Mouse (Mus musculus) adrenal gland (tissue): ENCODE measurements at regions not wholly inside any gene's neighbourhood (a gene's known extent, or its start where the extent isn't known, plus 50 kb on each side); places are given as distances from the start of the nearest gene placed in this dataset.

ENCODE experiments used
- intact Hi-C: fragments of 180-260 bp; cut with DNase I; formaldehyde crosslinking; loops from one replicate; pipeline ENCODE4 v1.15.1; 2025

DNA sequence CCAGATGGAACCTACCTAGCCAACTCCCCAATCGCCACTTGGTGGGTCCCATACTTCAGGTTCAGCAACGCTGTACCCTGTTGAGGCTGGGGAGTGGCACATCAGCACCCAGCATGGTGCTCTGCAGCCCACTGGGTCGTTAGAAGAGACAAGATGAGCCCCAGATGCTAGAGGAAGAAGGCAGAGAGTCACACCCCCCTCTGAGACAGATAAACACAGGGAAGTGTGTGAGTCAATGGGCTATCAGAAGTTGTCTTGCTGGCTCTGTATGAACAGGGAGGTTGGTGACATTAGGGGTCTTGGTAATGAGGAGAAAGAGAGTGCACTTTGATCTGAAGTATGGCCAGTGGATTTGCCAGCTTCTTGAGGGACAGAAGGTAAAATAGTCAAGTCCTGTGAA is 101.7 kb upstream of the Mki67 start:
- intact Hi-C loops = no loop called here

DNA sequence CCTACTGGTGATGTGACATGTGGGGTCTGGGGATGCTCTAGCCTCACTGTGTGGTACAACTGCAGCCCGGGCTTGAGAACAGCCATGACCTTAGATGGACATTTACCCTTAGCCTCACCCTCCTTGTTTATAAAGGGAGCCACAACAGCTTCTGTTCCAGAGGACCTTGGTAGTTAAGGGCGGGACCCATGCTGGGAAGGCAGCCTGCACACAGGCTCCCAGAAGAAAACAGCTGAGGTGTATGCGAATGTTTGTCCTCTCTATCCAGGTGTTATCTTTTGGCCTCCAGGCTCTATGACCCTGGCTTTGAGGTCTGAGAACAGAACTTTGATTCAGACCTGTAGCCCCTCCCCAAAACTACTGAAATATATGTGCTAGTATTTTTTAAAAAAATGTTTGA is 102.1 kb upstream of the Mki67 start:
- intact Hi-C loops = no loop called here

DNA sequence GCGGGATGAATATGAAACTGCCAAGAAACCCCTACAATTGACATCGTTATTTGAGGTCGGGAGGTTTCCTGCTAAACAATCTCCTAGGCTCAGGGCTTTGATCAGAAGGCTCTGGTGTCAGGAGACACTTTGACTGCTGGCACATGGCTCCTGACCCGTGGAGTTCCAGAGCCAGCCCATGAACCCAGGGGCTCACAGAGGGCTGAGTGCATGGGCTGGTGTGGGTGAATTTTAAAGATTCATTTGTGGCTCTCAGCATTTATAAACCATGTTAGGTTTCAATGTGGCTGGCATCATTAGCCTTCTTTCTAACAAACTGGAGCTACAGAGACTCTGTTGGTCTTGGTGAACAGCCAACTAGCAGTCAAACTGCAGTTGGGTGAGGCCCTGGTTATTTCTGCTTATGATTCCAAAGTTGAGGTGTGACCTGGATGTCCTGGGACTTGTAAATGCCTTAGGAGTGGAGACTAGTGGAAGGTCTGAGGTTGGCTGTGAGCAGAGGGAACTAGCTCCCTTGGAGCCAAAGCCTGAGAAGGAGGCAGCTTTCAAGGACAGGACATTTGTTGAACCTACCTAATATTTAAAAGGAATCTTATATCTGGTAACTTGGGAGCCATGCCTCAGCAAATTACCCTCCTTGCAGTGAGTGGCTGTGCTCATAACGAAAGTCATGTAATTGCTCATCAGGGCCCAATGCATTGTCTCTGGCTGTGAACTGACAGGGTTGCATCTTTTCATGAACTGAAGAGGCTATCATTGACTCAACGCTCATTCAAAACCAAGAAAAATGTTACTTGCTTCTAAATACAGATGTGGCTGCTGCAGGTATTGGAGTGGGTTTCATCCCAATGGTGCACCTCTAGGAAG is 108.0 kb upstream of the Mki67 start:
- intact Hi-C loops = no loop called here

DNA sequence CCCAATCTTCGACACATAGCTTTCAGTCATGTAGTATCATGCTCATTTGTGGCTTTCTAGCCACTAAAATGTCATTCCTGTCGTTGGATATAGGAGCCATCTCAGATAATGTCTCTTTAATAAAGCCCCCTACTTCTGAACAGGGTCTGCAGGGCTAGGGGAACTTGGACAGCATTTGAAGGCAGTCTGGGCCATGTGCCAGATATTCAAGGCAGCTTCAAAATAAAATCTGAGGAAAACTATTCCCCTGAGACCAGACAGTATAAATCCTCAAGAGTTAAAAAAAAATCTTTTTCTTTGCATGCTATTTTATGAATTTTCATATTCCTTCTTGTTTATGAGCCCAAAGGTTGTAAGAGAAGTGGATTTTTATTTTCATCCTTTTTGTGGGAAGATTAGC is 113.1 kb upstream of the Mki67 start:
- intact Hi-C loops = no loop called here

DNA sequence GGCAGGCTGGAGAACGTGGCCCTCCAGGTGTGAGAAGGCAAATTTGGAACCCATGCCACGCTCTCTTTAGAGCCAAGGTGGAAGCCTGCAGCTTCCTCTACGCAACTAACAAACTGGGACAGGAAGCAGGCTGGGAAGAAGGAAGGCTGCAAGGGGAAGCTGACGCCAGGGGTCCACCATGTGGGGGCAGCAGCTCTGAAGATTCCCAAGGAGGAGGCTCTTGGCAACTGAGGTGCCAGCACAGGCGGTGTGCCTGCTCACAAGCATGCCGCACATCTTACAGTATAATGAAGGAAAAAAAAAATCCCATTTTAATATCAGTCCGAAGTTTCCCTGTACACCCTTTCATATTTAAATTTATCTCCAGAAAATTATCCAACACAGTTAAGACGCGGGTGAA is 117.3 kb upstream of the Mki67 start:
- intact Hi-C loops = loop anchor here (10.0 kb wide), 1 partner anchor 221 kb away; no protein-coding TSS in a partner anchor

DNA sequence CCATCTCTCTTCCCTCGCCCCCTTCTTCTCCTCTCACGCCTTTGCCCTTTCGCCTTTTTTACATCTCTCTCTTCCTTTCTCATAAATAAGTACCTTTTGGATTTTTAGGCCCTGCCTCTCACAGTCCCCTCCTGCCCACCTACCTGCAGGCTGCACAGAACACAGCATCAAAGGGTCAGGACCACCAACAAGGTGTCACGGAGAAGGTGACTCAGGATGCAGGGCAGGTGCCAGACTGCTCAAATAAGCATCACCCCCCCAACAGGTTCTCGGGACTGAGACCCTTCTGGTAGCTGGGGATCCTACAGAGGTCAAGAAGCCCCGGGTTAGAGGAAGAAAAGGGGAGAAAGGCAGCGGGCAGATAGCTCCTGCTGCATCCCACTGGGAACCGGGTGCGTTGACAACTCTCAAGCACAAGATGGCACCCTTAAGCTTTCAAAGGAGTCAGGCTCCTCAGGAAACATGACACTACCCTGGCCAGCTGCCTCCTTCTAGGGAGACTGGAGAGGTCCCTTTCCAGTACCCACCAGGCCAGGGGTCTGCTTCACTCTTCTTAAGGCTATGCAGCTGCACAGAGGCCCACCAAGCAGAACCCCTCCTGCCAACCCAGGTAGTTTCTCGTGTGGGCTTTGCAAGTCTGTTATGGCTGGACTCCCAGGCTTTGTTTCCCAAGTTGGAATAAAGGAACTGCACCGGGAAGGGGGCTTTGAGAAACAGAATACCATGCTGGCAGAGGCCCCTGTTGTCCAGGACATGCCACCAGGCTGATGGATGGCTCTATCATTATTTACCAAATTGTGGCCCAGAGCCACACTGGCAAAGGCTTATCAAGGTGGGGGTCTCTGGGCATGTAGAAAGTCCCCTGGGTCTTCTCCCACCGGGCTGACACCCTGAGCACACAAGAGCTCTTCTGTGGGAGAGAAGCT is 120.9 kb upstream of the Mki67 start:
- intact Hi-C loops = loop anchor here (5.0 to 10.0 kb wide), 4 partner anchors 218 to 1485 kb away; no protein-coding TSS in a partner anchor

DNA sequence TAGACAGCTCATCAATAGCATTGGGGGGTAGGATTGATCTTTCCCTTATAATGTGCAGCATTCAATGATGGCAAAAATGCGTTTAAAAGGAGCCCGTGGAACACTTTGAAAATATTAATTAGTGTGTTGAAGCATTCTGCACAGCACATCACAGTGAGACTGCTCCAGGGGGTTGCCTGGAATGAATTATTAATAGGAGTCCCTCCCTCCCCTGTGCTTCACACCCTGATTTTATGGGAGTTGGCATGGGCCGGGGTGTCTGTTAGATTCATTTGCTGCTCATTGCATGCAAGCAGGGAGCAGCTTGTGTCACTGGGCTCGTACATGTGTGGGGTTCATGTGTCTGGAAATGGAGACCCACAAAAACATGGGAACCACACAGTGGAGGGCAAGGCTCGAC is 127.9 kb upstream of the Mki67 start:
- intact Hi-C loops = no loop called here

DNA sequence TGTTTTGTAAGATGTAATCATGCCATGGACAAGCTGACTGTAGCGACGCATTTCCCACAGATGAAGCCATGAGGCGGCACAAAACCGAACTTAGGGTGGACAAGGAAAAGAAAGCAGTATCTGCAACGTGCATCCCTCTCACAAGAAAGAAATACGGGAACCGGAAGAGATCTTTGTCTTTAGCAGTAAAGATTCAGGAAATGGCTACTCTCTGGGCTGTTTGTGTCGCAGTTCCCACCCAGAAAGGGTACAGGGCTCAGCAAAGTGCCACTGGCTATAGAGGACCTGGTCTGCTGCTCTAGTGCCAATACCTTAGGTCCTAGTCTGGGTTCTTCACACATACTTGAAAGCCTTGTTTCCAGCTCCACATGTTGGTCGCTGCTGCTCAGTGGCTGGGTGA is 131.1 kb upstream of the Mki67 start:
- intact Hi-C loops = no loop called here

DNA sequence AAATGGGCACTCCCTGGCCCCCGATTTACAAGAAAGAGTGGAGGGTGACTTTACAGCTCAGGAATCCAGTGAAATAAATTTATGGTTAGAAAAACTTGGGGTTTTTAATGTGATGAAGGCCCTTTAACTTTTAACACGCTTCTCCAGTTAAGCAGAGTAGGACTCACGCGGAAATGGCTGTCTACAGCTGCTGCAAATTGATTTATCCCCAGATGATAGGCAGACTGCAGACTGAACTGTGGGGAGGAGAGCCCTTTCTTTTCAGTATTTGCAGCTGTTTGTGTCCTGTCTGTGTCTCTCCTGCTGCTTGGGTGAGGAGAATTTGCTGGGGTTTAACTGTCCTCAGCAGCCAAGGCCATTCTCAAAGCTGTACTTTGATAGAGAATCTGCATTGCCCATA is 132.0 kb upstream of the Mki67 start:
- intact Hi-C loops = no loop called here

DNA sequence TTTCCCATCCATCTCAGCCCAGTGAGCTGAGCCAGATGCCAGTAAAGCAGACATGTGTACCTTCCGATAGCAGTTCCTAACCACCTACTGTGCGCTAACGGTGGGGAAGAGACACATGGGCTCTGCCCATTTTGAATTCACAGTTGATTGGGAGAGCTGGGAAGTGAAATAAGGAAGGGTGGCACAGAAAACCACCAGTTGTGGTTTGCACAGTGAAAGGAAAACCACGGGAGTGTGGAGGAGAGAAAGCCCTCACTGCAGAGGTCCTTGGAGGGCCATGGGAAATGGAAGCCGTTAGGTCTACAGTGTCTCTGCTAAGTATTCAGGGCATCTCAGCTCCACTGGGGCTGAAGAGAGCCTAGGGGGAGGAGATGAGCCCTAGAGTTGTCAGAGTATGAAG is 132.7 kb upstream of the Mki67 start:
- intact Hi-C loops = no loop called here

DNA sequence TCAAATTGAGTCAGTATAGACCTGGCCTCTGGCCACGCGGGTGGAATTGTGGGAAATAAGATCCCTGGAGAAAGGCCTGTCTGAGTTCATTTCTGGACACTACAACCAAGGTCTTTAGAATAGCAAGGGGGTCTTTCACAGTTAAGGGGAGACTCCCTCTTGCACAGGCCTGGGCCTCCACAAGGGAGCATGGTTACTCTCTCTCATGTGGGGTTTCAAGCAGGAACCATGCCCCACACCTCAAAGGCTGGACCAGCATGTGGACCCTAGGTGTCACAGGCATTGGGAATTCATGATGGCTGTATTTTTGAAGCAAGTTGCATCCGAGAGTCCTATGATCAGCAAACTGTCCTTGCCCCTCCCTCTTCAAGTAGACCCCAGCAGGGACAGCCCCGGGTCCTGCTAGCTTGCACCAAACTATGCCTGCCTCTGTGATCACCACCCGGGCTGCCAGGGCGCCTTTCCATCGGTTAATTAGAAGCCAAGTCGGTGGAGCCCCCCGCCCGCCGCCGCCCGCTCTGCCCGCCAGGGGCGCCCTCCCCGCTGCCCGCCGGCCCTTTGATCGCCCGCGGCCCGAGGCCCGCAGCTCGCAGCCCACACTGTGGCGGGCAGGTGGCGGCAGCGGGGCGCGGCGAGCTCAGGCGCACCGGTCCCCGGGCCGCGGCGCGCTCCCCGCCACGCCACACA is 137.1 kb upstream of the Mki67 start:
- intact Hi-C loops = no loop called here

DNA sequence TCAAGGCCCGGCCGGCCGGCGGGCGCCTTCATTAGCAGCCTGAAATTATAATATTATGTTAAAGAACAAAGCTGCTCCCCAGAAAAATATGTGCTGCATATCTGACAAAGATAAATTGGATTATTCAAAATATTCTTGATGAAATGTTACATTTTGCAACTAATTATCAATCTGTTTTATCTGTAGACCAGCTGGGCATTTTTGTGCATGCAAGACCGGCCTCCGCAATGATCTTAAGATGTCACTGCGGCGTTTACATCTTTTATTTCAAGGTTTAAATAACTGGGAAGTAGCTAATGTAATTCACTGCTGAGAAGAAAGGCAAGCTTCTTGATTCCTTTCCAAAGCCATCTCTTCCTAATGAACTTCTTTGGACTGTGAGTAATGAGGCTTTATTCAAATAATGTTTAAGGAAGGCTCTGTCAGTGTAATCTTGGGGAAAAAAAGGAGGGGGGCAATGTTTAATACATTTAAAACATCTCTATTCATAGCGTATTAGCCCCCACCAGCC is 137.7 kb upstream of the Mki67 start:
- intact Hi-C loops = no loop called here

DNA sequence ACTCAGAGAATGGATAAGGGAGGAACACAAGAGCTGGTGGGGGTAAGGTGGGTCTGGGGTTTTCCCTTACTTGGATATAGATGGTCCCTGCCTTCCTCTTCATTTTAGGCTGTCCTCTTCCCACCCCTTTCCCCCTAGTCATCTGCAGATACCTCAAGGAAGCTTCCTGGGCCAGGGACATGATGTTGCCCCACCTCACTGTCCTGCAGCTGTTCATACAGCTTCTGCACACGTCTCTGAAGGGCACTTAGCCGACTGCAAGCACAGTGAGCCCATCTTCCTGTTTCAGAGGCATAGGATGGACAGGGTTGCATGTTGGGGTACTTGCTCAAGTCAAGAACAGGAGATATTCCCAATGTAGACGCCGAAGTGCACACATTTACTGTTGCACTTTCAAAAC is 144.1 kb upstream of the Mki67 start:
- intact Hi-C loops = no loop called here

DNA sequence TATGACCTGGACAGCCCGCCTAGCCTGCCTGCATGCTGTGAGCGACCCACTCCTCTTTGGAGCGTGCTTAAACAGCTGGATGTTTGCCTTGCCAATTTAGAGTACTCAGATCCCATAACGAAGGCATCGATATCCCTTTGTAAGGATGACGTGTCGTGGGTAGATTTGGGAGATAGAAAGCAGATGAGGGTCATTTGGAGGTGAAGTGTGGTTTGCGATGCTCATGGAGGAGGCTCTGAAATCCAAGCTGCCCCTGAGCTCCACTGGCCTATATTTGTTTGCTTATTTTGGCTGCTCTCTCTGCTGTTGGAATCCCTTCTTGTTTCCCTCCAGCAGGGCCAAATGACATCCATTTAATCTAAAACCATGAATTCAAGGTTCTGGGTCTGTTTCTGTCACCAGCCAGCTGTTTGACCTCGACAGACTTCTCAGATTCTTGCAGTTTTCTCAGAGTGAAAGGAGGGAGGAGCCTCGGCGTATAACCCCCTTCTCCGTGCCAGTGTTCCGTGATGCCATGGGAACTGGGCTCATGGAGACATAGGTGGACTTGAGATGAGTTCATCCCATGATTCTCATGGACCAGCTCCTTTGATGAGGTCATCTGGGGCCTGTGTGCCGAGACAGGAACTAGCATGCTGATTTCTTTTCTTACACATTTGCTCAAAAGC is 144.7 kb upstream of the Mki67 start:
- intact Hi-C loops = no loop called here

DNA sequence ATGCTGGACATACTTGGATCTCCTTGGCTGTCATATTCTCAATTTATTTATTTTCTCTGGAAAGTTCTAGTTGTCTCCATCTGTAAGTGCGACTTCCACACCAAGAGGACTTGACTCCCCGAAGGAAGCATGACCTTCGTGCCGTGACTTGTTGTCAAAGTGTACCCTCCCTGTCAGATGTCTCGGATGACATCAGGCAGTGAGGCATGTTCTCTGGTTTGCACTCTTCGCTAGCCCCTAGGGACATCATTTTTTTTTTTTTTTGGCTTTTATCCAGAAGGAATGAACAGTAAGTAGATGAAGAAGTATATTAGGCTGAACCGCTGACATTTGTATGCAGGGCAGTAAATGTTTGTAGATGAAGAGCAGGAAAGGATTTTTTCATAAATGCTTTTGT is 145.2 kb upstream of the Mki67 start:
- intact Hi-C loops = no loop called here

DNA sequence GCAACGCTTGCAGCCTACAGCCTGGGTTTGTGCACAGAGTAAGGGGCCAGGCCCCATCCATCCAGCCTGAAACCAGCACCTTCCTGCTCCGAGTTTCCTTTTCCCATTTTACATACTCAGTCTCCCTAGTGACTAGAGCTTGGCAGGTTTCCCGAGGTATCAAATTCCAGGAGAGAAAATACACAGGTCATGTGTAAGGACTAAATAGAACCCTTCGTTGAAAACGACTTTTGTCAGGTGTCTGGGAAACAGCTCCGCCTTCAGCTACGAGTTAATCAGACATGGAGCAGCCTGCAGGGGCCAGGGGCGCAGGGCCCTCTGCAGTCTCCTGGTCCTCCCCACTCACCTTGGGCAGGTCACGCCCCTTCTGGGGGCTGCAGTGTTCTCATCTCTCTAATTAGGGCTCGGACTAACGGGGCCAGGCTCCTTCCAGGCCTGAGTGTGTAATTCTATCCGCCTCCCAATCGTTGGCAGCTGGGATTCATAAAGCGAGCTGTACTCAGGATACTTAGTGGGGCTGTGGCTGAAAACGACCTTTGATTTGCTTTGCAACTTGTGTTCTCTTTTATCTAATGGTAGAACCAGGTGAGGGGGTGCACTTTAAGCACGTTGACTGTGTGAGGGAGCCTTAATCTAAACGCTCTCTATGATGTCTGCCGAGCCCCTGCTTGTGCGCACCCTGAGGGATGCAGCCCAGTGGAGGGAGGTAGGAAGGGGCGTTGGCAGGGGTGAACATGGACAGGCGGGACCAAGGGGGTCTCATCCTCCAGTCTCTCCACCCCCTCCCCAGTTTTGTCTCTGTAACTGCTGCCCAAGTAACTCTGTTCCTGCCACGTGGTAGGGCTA is 147.6 kb upstream of the Mki67 start:
- intact Hi-C loops = no loop called here

DNA sequence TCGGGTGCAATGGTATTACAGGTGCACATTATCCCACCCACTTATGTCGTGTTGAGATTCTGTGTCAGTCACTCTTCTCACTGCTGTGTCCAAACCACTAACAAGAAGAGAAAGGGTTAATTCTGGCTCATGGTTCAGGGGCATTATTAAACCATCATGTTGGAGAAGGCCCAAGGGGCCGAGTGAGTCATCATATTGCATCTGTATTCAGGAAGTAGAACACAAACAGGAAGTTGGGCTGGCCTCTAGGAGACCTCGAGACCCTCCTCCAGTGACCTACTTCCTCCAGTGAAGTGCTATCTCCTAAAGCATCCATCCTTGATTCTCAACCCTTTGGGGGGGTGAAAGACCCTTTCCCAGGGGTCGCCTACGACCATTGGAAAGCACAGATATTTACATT is 154.8 kb upstream of the Mki67 start:
- intact Hi-C loops = no loop called here

DNA sequence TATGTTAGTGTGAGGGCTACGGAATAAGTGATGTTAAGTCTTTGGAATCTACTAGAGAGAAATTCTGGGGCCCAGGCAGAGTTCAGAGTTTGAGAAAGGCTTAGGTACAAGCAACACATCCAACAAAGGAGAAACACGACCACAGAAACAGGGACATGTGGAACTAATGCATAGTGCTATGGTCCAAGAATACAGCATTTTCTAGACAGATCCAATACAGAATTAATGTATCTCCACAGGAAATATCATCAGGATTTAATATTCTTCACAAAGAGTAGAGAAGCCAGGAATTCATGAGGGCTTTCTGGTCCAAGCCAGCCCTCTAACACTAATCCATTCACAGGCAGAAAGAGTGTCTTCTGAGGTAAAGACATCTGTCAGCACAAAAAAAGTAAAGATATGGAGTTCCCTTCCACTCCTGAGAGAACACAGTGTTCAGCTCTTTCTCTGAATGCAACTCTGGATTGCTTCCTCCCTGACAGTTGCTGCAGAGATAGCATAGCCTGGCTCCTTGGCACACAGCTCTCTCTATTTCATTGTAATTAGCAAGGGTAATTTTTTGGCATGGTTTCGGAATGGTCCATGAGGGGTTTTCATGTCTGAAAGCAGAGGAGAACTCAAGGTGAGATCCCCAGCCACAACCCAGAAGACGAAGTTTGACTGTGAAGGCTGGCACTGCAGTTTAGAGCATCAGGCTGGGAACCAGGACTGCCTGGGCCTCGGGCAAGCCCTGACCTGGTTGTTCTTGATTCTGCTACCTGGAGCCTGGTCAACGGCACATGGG is 161.1 kb upstream of the Mki67 start:
- intact Hi-C loops = no loop called here

DNA sequence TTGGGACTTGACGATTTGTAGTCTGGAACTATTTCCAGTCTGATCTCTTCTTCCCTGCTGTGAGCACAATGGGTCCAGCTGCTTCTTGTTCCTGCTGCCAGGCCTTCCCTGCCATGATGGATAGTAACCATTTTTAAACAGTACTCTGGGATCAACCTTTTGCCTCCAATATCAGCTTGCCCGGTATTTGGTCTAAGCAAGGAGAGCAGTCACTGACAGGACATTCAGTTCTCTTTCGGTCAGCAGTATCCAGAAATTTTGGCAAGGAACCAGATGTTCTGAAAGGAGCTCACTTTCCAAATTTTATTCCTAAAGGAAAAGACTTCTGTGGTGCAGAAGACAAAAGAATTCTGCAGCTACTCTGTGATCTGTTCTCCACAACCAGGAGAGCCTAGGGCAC is 162.6 kb upstream of the Mki67 start:
- intact Hi-C loops = no loop called here
